Mouse (Mus musculus): ENCODE measurements around the gene Map9.
"Not testable (repeated sequence)": the region's sequence is repeated elsewhere in the genome, so short reads cannot be mapped to it uniquely, and the experiment has no call there.

Gene Map9

DNA sequence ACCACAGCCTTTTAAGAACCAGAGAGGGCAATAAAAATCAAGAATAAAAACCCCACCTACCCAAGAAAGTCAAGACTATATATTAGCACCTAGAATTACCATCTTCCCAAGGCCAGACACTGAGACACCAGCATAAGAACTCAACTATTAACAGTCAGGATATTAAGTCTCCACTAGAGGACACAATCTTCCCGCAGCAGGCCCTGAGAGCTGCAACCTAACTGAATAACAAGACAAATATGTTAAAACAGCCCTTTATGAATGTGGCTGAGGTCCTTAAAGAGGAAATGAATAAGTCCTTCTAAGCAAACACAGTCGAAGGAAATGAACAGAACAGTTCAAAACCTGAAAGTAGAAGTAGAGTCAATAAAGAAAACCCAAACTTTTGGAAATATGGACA, 49.6 kb downstream of the Map9 start:
- no peak for DNase-seq (ENCODE audit: low read depth in 2 of 2, low spot score in 2 of 2)

DNA sequence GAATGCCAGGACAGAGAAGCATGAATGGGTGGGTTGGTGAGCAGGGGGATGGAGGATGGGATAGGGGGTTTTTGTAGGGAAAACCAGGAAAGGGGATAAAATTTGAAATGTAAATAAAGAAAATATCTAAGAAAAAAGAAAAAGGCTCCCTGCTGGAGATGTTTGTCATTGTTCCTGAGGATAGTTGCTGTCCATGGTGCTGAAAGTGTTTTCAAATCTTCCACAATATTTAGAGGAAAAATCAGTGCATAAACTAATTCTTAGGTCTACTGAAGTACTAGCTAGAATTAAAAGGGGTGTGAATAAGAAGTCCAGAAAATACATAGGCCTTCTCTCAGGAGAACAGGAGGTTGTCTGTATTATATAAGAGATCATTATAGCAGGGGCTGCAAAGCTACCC, 54.6 kb downstream of the Map9 start:
- no peak for DNase-seq (ENCODE audit: low read depth in 2 of 2, low spot score in 2 of 2)

DNA sequence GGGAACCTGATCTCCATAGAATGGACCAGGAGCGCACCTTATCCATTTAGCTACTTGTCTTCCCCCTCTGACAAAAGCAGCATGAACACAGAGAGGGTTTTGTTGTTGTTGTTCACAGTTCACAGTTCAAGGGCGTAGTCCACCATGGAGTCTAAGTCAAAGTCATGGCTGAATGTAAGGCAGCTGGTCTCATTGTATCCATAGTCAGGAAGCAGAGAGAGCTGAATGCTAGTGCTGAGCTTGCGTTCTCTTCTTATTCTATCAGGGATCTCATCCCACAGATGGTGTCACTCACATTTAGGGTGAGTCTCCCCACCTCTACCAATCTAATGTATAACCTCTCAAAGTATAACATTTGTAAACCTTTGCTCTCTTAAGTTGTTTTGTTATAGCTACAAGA, 60.1 kb downstream of the Map9 start:
- DNase-seq (ENCODE audit: low read depth in 2 of 2, low spot score in 2 of 2) = no peak

DNA sequence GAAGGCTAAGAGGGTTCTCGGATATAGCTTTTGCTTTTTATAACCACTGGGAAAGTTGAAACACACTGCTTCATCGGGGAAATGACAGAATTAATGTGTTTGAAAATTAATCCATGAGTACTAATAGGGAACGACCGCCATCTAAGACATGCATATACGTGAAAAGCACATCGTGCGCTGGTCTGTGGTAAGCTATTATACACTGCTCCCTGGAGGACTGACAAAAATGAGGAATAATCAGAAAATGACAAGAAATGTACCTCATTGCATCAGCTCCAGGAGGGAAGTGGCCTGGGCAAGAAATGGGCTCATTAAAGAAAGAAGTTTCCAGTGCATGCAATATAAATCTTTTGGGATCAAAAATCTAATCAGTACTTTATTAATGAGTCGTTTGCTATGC, 77.5 kb downstream of the Map9 start:
- DNase-seq (ENCODE audit: low read depth in 2 of 2, low spot score in 2 of 2) = no peak

DNA sequence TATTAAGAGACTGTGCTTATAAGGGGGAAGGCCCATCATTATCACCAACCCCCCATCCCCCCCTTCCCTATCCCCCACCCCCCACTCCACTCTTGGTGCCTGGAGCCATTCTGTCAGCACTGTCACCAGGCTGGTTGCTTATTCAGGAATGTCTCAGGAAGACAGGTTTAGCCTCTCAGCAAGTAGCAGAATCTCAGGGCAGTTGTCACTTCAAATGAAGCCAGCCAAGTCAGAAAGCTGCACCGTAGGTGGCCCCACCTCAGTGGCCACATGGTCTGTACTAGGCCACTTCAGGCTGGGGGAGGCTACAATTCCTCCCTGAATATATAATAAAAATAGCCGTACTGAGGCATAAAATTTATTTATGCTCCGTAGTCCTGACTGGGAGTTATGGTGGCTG, 83.1 kb downstream of the Map9 start:
- DNase-seq (ENCODE audit: low read depth in 2 of 2, low spot score in 2 of 2) = no peak

DNA sequence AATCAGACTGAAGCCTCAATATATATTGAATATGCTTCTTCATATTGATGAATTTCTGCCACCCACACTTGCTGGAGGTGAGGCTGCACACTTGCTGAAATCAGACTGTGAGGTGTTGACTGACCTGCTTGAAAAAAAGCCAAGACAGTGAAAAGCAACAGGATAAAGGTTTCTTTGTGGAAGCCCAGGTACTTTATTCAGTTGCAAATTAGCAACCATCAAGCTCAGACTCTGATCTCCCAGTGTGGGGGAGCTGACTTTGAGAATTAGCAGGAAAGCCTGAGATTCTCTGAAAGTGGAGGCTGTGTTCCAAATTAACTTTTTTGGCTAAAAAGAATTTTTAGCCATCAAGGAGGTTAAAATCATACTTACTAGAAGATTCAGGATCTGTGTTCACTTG, 83.8 kb downstream of the Map9 start:
- not testable (repeated sequence) for DNase-seq (ENCODE audit: low read depth in 2 of 2, low spot score in 2 of 2)

All from CD8-positive naive resting alpha-beta T cell, adult 2 months (primary cell).